Mouse (Mus musculus): ENCODE measurements around the gene Olfr368. TPM values are rescaled to one million over a fixed set of nuclear protein-coding genes. Genes with fewer than 3 reads are reported as not detected.

The Olfr368 gene
- polyA plus RNA-seq, 1 experiment from 2014 or later, result not detected

Other genes with a start within 250 kb of the Olfr368 start
- not detected in 2 replicates for gene Olfr361, start 237.2 kb upstream of the Olfr368 start, polyA plus RNA-seq (2015; fragmentation: Nextera tagmentation; extraction: Ambion mirVana)
- not detected in 2 replicates for gene Olfr362, start 208.6 kb upstream of the Olfr368 start, polyA plus RNA-seq (2015; fragmentation: Nextera tagmentation; extraction: Ambion mirVana)
- gene Olfr364-ps1, start 187.2 kb upstream of the Olfr368 start, polyA plus RNA-seq (2015; fragmentation: Nextera tagmentation; extraction: Ambion mirVana), result 0.10 TPM in 1 of 2 replicates, not detected in the other
- not detected in 2 replicates for gene Olfr365, start 138.3 kb upstream of the Olfr368 start, polyA plus RNA-seq (2015; fragmentation: Nextera tagmentation; extraction: Ambion mirVana)
- gene Olfr366, start 114.9 kb upstream of the Olfr368 start, polyA plus RNA-seq (2015; fragmentation: Nextera tagmentation; extraction: Ambion mirVana), result not detected in 2 replicates
- 48.3 and 50.2 TPM in 2 replicates for gene Pdcl, start 32.8 kb downstream of the Olfr368 start, polyA plus RNA-seq (2015; fragmentation: Nextera tagmentation; extraction: Ambion mirVana)
- 19.1 and 20.7 TPM in 2 replicates for gene Rc3h2, start 96.4 kb downstream of the Olfr368 start, polyA plus RNA-seq (2015; fragmentation: Nextera tagmentation; extraction: Ambion mirVana)
- 8.0 and 9.9 TPM in 2 replicates for gene Zbtb26, start 116.6 kb downstream of the Olfr368 start, polyA plus RNA-seq (2015; fragmentation: Nextera tagmentation; extraction: Ambion mirVana)
- 8.1 and 9.4 TPM in 2 replicates for gene Zbtb6, start 116.7 kb downstream of the Olfr368 start, polyA plus RNA-seq (2015; fragmentation: Nextera tagmentation; extraction: Ambion mirVana)
- 60.5 and 61.3 TPM in 2 replicates for gene Rabgap1, start 116.8 kb downstream of the Olfr368 start, polyA plus RNA-seq (2015; fragmentation: Nextera tagmentation; extraction: Ambion mirVana)
- 1.5 and 1.8 TPM in 2 replicates for gene Gpr21, start 189.8 kb downstream of the Olfr368 start, polyA plus RNA-seq (2015; fragmentation: Nextera tagmentation; extraction: Ambion mirVana)

Data from embryonic facial prominence, embryonic 13.5 days (tissue).